Mouse (Mus musculus): ENCODE data around the gene Gm12830. TPM values are rescaled to one million over a fixed set of nuclear protein-coding genes. Genes with fewer than 3 reads are reported as not detected.

Gm12830 gene
- polyA plus RNA-seq (2014; fragmentation: Nextera tagmentation; extraction: Ambion mirVana): not detected in 2 replicates

DNA sequence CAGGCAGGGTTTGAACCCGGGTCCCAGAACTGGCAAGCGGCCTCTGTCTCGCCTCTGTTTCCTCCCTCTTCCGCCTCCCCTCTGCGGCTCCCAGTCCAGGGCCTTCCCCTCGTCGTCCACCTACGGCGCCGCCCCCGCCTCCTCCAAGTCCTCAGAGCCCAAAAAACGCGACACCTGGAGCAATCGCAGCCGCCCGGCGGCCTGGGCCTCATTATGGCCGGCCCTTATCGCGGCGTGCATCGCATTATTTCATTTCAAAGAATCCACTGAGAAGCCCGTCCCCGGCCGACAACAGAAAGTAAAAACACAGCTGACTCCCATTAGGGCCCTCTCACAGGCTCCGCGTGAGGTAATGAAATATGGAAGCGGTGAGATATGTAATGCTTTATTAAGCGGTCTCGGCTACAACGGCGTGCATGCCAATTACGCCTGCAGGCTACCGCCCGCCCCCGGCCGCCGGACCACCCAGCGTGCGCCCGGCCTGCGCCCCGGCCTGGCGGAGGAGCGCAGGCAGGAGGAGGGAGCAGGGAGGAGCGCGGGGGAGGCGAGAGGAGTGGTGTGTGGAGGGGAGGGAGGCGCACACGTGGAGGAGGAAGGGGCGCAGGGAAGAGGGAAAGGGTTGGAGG, at the start of gene Gm12830:
Gm12830 (plus strand) TSS at position 156 of the 626 bp plus-strand sequence.
- Histone ChIP-seq H3K9ac (ENCODE audit: low read depth, low read length) (0 out of 2 replicates have a peak within 1 kb of the TSS, but pooled peaks have one; percentile 17), H3K27ac (ENCODE audit: low read depth, low read length) (no peak within 1 kb of the TSS), H3K36me3 (ENCODE audit: control insufficient read depth, insufficient read depth, low read length) (no peaks in the 10 kb centered on the region), H3K4me1 (replicated peaks; ENCODE audit: control insufficient read depth, insufficient read depth, low read length) (no peaks in the 10 kb centered on the region; the same call in 1 of the 2 replicates), H3K4me2 (replicated peaks; ENCODE audit: low read depth, low read length) (peak within 1 kb of the TSS; percentile 53), H3K27me3 (ENCODE audit: control insufficient read depth, insufficient read depth, low read length) (peaks cover 11% of the 10 kb centered on the region), H3K9me3 (ENCODE audit: control insufficient read depth, low read length) (no peaks in the 10 kb centered on the region), H3K4me3 (ENCODE audit: low read depth, low read length) (peak within 1 kb of the TSS; percentile 35)
- DNase-seq (ENCODE audit: low spot score) (peak; percentile 76), ATAC-seq (ENCODE audit: low FRiP score) (peak; percentile 85)
- 0% methylated on average over 43 of the region's 51 CpGs for WGBS

DNA sequence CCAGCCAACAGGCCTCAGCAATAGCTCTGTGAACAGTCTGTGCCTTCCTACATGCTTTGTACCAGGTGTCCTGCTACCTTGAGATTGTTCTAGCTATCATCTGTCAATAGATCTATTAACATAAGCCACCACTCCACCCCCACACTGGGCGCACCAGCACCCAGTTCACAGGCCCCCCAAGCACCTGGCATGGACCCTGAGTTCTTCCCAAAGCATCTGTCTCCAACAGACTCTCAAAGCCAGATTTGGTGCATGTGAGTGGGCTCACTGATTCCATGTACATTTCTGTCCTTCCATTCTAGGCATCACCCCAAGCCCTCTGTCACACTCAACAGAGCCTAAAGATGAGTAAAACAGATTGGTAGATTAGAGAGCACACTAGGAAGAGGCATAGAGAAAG, 48.2 kb upstream of the Gm12830 start:
- Histone ChIP-seq H3K4me3 (ENCODE audit: low read depth, low read length) (no peak overlapping the region), H3K9me3 (ENCODE audit: control insufficient read depth, low read length) (no peaks in the 10 kb centered on the region), H3K36me3 (ENCODE audit: control insufficient read depth, insufficient read depth, low read length) (no peaks in the 10 kb centered on the region), H3K27ac (ENCODE audit: low read depth, low read length) (no peak overlapping the region), H3K4me1 (replicated peaks; ENCODE audit: control insufficient read depth, insufficient read depth, low read length) (no peaks in the 10 kb centered on the region), H3K27me3 (ENCODE audit: control insufficient read depth, insufficient read depth, low read length) (no peaks in the 10 kb centered on the region), H3K9ac (ENCODE audit: low read depth, low read length) (no peak overlapping the region), H3K4me2 (replicated peaks; ENCODE audit: low read depth, low read length) (no peak overlapping the region)
- WGBS: 85% methylated on average over 1 of the region's 1 CpGs
- no peak for ATAC-seq (ENCODE audit: low FRiP score)
- no peak for DNase-seq (ENCODE audit: low spot score)

DNA sequence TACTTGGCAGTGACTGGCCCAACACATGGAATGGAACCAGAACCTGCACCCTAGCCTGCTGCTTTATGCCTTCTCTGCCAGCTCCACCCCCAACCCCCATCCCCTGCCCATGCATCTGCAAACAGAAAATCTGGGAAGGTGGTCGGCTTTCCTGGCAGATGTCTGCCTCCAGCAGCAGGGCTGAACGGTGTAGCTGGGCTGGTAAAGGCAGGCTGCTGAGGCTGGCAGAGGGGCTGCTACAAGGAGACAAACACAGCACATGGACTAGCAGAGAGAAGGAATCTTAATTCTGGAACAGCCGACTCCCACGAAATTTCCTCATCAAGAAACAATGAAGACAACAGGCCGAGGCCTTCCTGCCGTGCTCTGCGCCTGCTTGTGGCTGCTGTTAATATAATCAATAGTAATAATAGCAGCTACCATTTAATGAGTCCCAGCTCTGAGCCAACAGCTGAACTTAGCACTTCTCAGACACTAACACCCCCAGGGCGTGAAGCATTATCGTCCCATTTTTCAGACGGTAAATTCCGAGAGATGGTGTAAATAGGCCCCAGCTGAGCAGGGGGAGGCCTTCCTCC, 43.8 kb upstream of the Gm12830 start:
- H3K4me3 ChIP-seq (ENCODE audit: low read depth, low read length): no peak overlapping the region
- no peaks in the 10 kb centered on the region for H3K36me3 ChIP-seq (ENCODE audit: control insufficient read depth, insufficient read depth, low read length)
- no peaks in the 10 kb centered on the region for H3K9me3 ChIP-seq (ENCODE audit: control insufficient read depth, low read length)
- no peaks in the 10 kb centered on the region for H3K27me3 ChIP-seq (ENCODE audit: control insufficient read depth, insufficient read depth, low read length)
- ATAC-seq (ENCODE audit: low FRiP score) (no peak), DNase-seq (ENCODE audit: low spot score) (no peak)
- WGBS: 58% methylated on average over 11 of the region's 11 CpGs
- H3K27ac ChIP-seq (ENCODE audit: low read depth, low read length): no peak overlapping the region
- no peak overlapping the region for H3K4me2 ChIP-seq (replicated peaks; ENCODE audit: low read depth, low read length)
- no peaks in the 10 kb centered on the region for H3K4me1 ChIP-seq (replicated peaks; ENCODE audit: control insufficient read depth, insufficient read depth, low read length)
- H3K9ac ChIP-seq (ENCODE audit: low read depth, low read length): no peak overlapping the region

DNA sequence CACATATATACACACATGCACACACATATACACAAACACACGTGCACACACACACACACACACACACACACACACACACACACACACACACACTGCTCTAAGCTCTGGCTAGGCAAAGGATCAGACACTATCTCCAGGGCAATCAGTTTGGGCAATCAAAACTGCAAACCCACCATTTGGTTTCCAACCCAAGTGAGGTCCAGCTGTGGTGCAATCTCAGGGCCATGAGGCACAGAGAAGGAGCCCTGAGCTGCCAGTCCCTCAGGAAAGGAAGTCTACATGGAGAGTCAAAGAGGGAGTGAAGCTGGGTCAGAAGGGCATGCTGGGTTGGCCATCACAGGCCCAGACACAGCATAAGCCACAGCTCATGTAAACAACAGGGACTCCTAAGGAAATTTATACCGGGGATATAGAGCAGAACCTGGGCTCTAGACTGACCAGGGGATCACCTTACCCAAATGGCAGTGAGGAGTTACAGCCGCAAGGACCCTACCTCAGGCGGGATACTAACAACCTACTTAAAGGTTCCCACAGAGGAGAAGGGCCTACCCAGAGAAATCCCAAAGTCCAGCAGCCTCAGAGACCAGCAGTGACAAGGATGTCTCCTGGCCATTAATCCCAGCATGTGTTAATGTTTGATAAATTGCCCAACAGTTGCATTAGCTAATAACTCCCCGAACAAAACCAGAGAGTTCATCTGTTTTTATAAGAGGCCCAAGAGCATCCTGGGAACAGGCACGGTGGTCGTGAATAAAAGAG, 42.6 kb upstream of the Gm12830 start:
- ATAC-seq (ENCODE audit: low FRiP score) (0 out of 2 replicates have a peak, but pooled peaks have one; percentile 8), DNase-seq (ENCODE audit: low spot score) (no peak)
- Histone ChIP-seq H3K27me3 (ENCODE audit: control insufficient read depth, insufficient read depth, low read length) (no peaks in the 10 kb centered on the region), H3K4me3 (ENCODE audit: low read depth, low read length) (no peak overlapping the region), H3K4me2 (replicated peaks; ENCODE audit: low read depth, low read length) (no peak overlapping the region), H3K36me3 (ENCODE audit: control insufficient read depth, insufficient read depth, low read length) (no peaks in the 10 kb centered on the region), H3K4me1 (replicated peaks; ENCODE audit: control insufficient read depth, insufficient read depth, low read length) (no peaks in the 10 kb centered on the region), H3K9me3 (ENCODE audit: control insufficient read depth, low read length) (no peaks in the 10 kb centered on the region), H3K9ac (ENCODE audit: low read depth, low read length) (no peak overlapping the region), H3K27ac (ENCODE audit: low read depth, low read length) (no peak overlapping the region)
- WGBS: 53% methylated on average over 7 of the region's 7 CpGs

DNA sequence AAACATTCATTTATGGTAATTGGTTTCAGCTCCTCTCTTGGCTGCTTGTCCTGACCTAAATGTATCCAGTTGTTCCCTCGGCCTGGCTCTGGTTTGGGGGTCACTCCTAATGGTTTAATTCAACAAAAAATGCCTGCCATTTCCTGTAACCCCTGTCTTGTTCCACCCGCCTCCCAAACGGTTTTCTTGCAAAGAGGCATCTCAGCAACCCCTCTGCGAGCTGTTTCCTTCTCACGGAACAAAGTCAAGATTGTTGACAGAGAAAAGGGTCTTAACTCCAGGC, 42.1 kb upstream of the Gm12830 start:
- Histone ChIP-seq H3K4me3 (ENCODE audit: low read depth, low read length) (no peak overlapping the region), H3K9ac (ENCODE audit: low read depth, low read length) (no peak overlapping the region), H3K4me2 (replicated peaks; ENCODE audit: low read depth, low read length) (no peak overlapping the region), H3K27ac (ENCODE audit: low read depth, low read length) (no peak overlapping the region), H3K4me1 (replicated peaks; ENCODE audit: control insufficient read depth, insufficient read depth, low read length) (no peaks in the 10 kb centered on the region), H3K9me3 (ENCODE audit: control insufficient read depth, low read length) (no peaks in the 10 kb centered on the region), H3K36me3 (ENCODE audit: control insufficient read depth, insufficient read depth, low read length) (no peaks in the 10 kb centered on the region), H3K27me3 (ENCODE audit: control insufficient read depth, insufficient read depth, low read length) (no peaks in the 10 kb centered on the region)
- ATAC-seq (ENCODE audit: low FRiP score) (peak; percentile 10; the same call in 1 of the 2 replicates), DNase-seq (ENCODE audit: low spot score) (no peak)
- 30% methylated on average over 5 of the region's 5 CpGs for WGBS

DNA sequence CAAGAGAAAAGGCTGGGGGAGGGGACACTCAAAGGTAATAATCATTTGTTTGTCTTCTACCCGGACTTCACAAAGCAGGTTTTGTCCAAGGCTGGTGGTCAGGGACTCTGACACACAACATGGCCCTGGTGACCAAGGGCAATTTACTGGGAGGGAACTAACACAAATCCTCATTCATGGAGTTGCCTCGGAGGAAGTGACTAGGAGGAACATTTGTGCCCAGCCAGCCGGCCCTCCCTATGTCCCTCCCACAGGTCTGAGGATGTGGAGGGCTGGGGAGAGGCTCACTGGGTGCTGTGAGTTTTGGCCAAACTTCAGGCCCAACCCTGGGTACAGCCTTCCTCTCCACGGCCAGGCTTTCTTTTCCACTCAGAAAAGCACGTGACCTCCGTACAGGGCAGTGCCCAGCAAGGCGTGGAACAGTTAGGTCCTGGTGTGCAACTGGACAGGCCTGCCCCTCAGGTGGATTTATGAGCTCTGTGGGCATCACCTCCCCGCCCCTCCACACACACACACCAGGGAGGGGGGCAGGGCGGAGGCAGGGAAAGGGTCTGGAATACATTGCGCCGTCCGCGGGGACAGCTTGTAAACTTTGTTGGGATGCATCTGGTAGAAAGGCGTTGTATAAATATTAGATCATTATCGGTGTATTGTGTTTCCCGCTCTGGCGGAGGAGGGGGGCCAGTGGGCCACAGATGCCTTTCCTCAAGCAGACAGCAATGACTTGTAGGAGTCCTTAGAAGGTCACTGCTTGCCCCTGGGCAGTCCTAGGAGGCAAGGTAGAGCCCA, 41.6 kb upstream of the Gm12830 start:
- Histone ChIP-seq H3K4me2 (replicated peaks; ENCODE audit: low read depth, low read length) (no peak overlapping the region), H3K36me3 (ENCODE audit: control insufficient read depth, insufficient read depth, low read length) (no peaks in the 10 kb centered on the region), H3K4me3 (ENCODE audit: low read depth, low read length) (no peak overlapping the region), H3K9ac (ENCODE audit: low read depth, low read length) (no peak overlapping the region), H3K27me3 (ENCODE audit: control insufficient read depth, insufficient read depth, low read length) (no peaks in the 10 kb centered on the region), H3K9me3 (ENCODE audit: control insufficient read depth, low read length) (no peaks in the 10 kb centered on the region), H3K27ac (ENCODE audit: low read depth, low read length) (no peak overlapping the region), H3K4me1 (replicated peaks; ENCODE audit: control insufficient read depth, insufficient read depth, low read length) (no peaks in the 10 kb centered on the region)
- DNase-seq (ENCODE audit: low spot score) (peak; percentile 37), ATAC-seq (ENCODE audit: low FRiP score) (peak; percentile 47)
- 57% methylated on average over 17 of the region's 17 CpGs for WGBS

DNA sequence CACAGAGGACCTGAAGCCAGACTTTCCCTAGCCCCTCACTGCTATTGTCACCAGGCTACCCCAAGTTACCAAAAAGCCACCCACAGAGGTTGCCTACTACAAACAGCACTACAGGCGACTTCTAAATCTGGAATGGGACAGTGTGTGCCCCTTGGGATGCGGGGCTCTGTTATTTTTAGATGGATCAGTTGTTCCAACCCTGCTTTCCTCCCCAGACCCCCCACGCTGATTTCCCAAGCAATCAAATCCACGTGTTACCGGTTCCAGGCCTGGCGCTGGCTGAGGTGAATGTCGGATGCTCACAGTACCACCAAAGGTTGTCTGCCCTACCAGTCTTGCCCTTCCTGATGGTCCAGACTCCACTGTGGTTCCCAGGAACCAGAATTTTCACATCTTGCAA, 38.7 kb upstream of the Gm12830 start:
- H3K4me3 ChIP-seq (ENCODE audit: low read depth, low read length): no peak overlapping the region
- no peaks in the 10 kb centered on the region for H3K36me3 ChIP-seq (ENCODE audit: control insufficient read depth, insufficient read depth, low read length)
- H3K27ac ChIP-seq (ENCODE audit: low read depth, low read length): no peak overlapping the region
- no peaks in the 10 kb centered on the region for H3K4me1 ChIP-seq (replicated peaks; ENCODE audit: control insufficient read depth, insufficient read depth, low read length)
- WGBS: 57% methylated on average over 7 of the region's 7 CpGs
- H3K27me3 ChIP-seq (ENCODE audit: control insufficient read depth, insufficient read depth, low read length): no peaks in the 10 kb centered on the region
- no peak overlapping the region for H3K9ac ChIP-seq (ENCODE audit: low read depth, low read length)
- ATAC-seq (ENCODE audit: low FRiP score): no peak
- H3K9me3 ChIP-seq (ENCODE audit: control insufficient read depth, low read length): no peaks in the 10 kb centered on the region
- no peak for DNase-seq (ENCODE audit: low spot score)
- no peak overlapping the region for H3K4me2 ChIP-seq (replicated peaks; ENCODE audit: low read depth, low read length)

DNA sequence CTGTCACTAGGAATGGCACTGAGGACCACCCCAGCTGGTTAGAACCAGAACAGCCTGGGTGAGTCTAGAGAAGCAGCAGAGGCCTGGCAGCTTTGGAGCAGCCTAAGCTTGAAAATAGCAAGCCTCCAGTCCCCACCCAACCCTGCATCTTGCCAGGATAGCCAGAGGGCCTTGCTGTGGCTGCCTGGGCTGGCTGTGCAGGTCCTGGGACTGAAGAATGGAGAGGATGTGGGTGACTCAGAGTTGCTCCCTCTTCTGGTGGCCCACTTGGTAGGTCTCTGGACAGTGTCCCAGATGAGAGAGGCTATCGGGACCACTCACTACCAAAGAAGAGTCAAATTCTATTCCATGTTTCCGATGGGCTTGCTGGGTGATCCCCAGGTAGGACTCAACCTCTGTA, 36.8 kb upstream of the Gm12830 start:
- DNase-seq (ENCODE audit: low spot score): no peak
- no peak overlapping the region for H3K4me3 ChIP-seq (ENCODE audit: low read depth, low read length)
- no peaks in the 10 kb centered on the region for H3K4me1 ChIP-seq (replicated peaks; ENCODE audit: control insufficient read depth, insufficient read depth, low read length)
- no peak overlapping the region for H3K27ac ChIP-seq (ENCODE audit: low read depth, low read length)
- no peaks in the 10 kb centered on the region for H3K27me3 ChIP-seq (ENCODE audit: control insufficient read depth, insufficient read depth, low read length)
- no peak for ATAC-seq (ENCODE audit: low FRiP score)
- WGBS: 86% methylated on average over 2 of the region's 2 CpGs
- no peaks in the 10 kb centered on the region for H3K36me3 ChIP-seq (ENCODE audit: control insufficient read depth, insufficient read depth, low read length)
- no peaks in the 10 kb centered on the region for H3K9me3 ChIP-seq (ENCODE audit: control insufficient read depth, low read length)
- H3K4me2 ChIP-seq (replicated peaks; ENCODE audit: low read depth, low read length): no peak overlapping the region
- H3K9ac ChIP-seq (ENCODE audit: low read depth, low read length): no peak overlapping the region

All from hindbrain, embryonic 11.5 days (tissue).